Mouse (Mus musculus) lung, adult 2 months (tissue): Measurements from ENCODE around the gene BC025920. TPM values are rescaled to one million over a fixed set of nuclear protein-coding genes. Genes with fewer than 3 reads are reported as not detected.

Experiments used
- DNase-seq: peaks from one replicate; pipeline ENCODE4 v3.0.0; 2022
- H3K4me1 ChIP-seq: fragments of 200-500 bp; 2 replicates; pipeline ENCODE4 v1.6.1; 2011; ENCODE audit warnings: low read length; ENCODE audit not compliant: control insufficient read depth, insufficient read depth
- H3K4me3 ChIP-seq: fragments of 200-500 bp; replicated peaks from 2 replicates; pipeline ENCODE3; 2011; ENCODE audit warnings: low read depth, mild to moderate bottlenecking, control low read depth, low read length; ENCODE audit errors: extremely low read depth
- CTCF ChIP-seq: fragments of 200-500 bp; IDR thresholded peaks from 2 replicates; pipeline ENCODE4 v1.5.1; 2011; ENCODE audit warnings: mild to moderate bottlenecking, low read length, control low read depth; ENCODE audit not compliant: insufficient read depth
- POLR2A ChIP-seq: fragments of 200-500 bp; IDR thresholded peaks from 2 replicates; pipeline ENCODE4 v1.6.1; 2011; ENCODE audit warnings: low read depth, mild to moderate bottlenecking, control low read depth, low read length, borderline replicate concordance; ENCODE audit errors: extremely low read depth
- WGBS: fragments of 180-500 bp; shearing (Covaris S2); methylation state at CpG from one replicate; pipeline ENCODE4 v1.1.7; 2018; 5-methylcytosine and 5-hydroxymethylcytosine counted together
- polyA plus RNA-seq: library from polyadenylated mRNA; depleted of rRNA; stranded (reverse); fragments of >200 nt; gene quantifications from 2 replicates; pipeline ENCODE4 v1.2.3, GENCODE M21; 2012; rRNA removed

The BC025920 gene
- polyA plus RNA-seq: 0.57 and 1.1 TPM in 2 replicates

GRCm38 (mm10) chr10:81605974-81606751 is at the start of gene BC025920:
Gene BC025920, plus strand, starts transcription at chr10:81606270.
- WGBS: 1% methylated on average over 39 of the region's 39 CpGs
- TF ChIP-seq CTCF (no peak), POLR2A (peak; percentile 85; the same call in 1 of the 2 replicates)
- DNase-seq: peak; percentile 84
- Histone ChIP-seq H3K4me1 (peaks cover 11% of the 10 kb centered on the region), H3K4me3 (peak within 1 kb of the TSS; percentile 70)

- H3K4me3 ChIP-seq: no peak overlapping the region
- TF ChIP-seq POLR2A (no peak), CTCF (0 out of 2 replicates have a peak, but pooled peaks have one; percentile 27)
- WGBS: 75% methylated on average over 3 of the region's 3 CpGs
- DNase-seq: no peak
- H3K4me1 ChIP-seq: peaks cover 9% of the 10 kb centered on the region
These were observed 49.8 kb upstream of the BC025920 start for GRCm38 (mm10) chr10:81556282-81556681.

GRCm38 (mm10) chr10:81557491-81557890 is 48.6 kb upstream of the BC025920 start:
- Histone ChIP-seq H3K4me3 (no peak overlapping the region), H3K4me1 (peaks cover 8% of the 10 kb centered on the region)
- 29% methylated on average over 1 of the region's 1 CpGs for WGBS
- no peak for DNase-seq
- no peak for TF ChIP-seq CTCF

GRCm38 (mm10) chr10:81559163-81559626 is 46.9 kb upstream of the BC025920 start, which contains the start of gene Aes:
Gene Aes, plus strand, starts transcription at chr10:81559488.
- WGBS: under 1% methylated on average over 37 of the region's 53 CpGs
- TF ChIP-seq POLR2A: peak; percentile 23; the same call in 1 of the 2 replicates
- no peak for TF ChIP-seq CTCF
- Histone ChIP-seq H3K4me3 (peak within 1 kb of the TSS; percentile 72), H3K4me1 (peaks cover 19% of the 10 kb centered on the region)
- DNase-seq: peak; percentile 80

- peak; percentile 72 for DNase-seq
- Histone ChIP-seq H3K4me1 (peaks cover 24% of the 10 kb centered on the region), H3K4me3 (peak overlapping the region; percentile 72)
- TF ChIP-seq CTCF (no peak), POLR2A (peak; percentile 25; the same call in 1 of the 2 replicates)
- WGBS: 1% methylated on average over 35 of the region's 36 CpGs
These were observed 46.2 kb upstream of the BC025920 start for GRCm38 (mm10) chr10:81559627-81560539.

- 6% methylated on average over 16 of the region's 16 CpGs for WGBS
- no peak for TF ChIP-seq POLR2A
- TF ChIP-seq CTCF: no peak
- peak overlapping the region; percentile 72 for H3K4me3 ChIP-seq
- peak; percentile 49 for DNase-seq
- peaks cover 24% of the 10 kb centered on the region for H3K4me1 ChIP-seq
These were observed 45.2 kb upstream of the BC025920 start for GRCm38 (mm10) chr10:81560719-81561459.

GRCm38 (mm10) chr10:81562411-81562810 is 43.7 kb upstream of the BC025920 start:
- no peak for DNase-seq
- H3K4me3 ChIP-seq: no peak overlapping the region
- H3K4me1 ChIP-seq: peaks cover 24% of the 10 kb centered on the region
- 81% methylated on average over 6 of the region's 6 CpGs for WGBS
- TF ChIP-seq CTCF: no peak

- Histone ChIP-seq H3K4me3 (no peak overlapping the region), H3K4me1 (peaks cover 24% of the 10 kb centered on the region)
- DNase-seq: no peak
- no peak for TF ChIP-seq CTCF
- TF ChIP-seq POLR2A: no peak
- WGBS: 35% methylated on average over 6 of the region's 6 CpGs
These were observed 42.6 kb upstream of the BC025920 start for GRCm38 (mm10) chr10:81563481-81563880.

GRCm38 (mm10) chr10:81564216-81564615 is 41.9 kb upstream of the BC025920 start:
- TF ChIP-seq POLR2A: no peak
- no peak for TF ChIP-seq CTCF
- DNase-seq: peak; percentile 60
- peaks cover 24% of the 10 kb centered on the region for H3K4me1 ChIP-seq
- H3K4me3 ChIP-seq: no peak overlapping the region
- WGBS: 3% methylated on average over 10 of the region's 10 CpGs
